Mouse (Mus musculus): ENCODE measurements around the gene Pde4d.
A peak's percentile ranks its signal among the peaks of the same experiment; 100 is the strongest.

Gene Pde4d

DNA sequence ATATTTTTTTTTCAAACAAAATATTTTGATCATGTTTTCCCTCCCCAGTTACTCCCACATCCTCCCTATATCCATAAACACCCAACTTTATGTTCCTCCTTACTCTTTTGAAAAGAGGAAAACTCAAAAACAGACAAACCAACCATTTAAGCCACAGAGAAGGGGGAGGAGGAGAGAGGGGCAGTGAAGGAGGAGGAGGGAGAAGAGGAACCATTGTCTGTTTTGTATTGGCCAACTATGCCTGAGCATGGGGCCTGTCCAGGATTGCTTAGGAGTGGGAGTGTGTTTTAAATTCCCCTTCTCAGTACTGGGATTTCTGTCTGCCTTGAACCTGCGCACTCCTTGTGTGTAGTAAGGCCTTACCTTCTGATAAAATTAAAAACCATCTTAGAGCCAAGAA, 531.4 kb downstream of the Pde4d start:
- DNase-seq (ENCODE audit: low read depth, low spot score) = no peak

DNA sequence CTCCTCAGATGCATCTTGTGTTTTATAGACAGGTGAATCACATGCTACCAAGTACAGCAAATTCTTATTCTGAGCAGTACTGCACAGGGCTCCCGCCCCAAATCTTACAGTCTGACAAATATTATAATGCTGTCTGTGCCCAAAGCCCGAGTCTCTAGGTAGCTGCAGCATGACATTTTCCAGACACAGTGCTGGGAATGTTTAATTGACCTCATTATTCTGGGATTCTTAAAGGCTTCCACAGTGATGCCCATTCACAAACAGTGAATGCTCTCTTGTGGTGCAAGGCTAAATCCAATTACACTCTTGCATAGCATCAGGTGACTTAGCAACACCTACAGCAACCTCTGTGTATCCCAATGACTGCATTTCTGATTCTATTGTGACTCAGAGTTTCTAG, 549.0 kb downstream of the Pde4d start:
- peak; percentile 39 for DNase-seq (ENCODE audit: low read depth, low spot score)

GRCm38 (mm10) chr13:109024703-109025102, 575.0 kb downstream of the Pde4d start:
- no peak for DNase-seq (ENCODE audit: low read depth, low spot score)

- DNase-seq (ENCODE audit: low read depth, low spot score) = no peak
Observed at GRCm38 (mm10) chr13:109047126-109047525, 597.4 kb downstream of the Pde4d start.

DNA sequence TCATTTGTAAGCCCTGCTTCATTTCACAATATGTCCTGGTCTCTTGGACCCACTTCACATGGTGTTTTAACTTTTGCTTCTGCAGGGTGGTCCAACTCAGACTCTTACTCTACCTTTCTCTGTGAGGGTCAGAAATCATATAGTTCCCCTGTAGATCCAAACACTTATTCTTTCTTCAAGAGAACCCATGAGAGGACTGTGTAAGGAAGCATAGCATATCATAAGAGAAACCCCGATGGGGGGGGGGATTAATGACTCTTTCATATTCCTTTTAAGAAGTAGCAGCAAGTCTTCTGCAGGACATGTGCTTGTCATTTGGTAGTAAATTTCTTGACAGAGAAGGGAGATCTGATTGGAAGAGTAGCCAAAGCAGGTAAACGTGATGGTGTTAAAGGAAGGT, 603.1 kb downstream of the Pde4d start:
- no peak for DNase-seq (ENCODE audit: low read depth, low spot score)

DNA sequence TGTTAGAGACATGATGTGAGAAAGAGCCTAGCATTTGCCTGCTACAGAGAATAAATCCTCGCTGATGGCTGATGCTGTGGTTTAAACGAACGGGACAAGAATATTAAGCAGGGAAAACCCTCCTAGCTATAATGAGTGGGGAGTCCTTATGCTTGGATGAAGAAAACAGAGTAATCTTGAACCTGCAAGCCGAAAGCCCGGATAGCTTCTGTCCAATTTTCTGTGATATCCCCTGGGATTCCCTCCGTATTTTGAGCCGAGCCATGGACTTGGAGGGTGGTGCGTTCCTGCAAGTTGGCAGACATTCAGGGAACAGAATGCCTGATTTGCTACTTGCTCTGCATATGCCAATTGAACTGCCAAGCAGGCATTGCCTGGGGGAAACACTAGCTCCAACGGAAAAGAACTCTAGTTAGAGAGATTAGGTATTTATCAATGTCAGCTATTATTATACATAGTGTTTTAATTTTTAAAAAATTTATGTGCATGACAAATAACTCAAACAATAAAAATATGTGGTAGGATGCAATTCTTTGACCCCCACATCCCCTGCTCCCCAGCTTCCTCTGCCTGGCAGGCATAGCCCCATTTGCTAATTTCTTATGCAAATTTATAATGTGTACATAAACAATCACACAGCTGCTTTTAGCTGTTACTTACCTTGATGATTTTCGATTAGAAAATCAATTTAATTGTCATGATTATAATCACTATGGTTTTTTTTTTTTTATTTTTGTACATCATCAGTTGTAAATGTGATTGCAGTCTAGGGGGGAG, 603.7 kb downstream of the Pde4d start:
- no peak for DNase-seq (ENCODE audit: low read depth, low spot score)

DNA sequence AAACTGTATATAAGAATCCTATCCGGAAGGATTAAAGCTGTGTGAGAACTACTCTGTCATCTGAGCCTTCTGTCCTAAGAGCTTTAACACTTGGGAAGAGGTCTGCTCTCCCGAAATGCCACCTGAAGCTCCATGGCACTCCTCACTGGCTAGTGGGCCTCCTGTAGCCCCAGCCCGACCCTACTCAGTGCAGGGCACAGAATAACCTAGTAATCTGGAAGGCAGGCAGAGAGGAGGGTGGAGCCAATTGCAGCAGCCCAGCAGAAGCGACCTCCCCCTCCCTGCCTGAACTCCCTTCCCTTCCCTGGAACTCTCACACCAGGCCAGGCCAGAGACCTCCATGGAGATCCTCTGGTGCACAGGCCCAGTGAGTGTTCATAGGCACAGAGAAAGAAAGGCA, 608.3 kb downstream of the Pde4d start:
- DNase-seq (ENCODE audit: low read depth, low spot score) = no peak

DNA sequence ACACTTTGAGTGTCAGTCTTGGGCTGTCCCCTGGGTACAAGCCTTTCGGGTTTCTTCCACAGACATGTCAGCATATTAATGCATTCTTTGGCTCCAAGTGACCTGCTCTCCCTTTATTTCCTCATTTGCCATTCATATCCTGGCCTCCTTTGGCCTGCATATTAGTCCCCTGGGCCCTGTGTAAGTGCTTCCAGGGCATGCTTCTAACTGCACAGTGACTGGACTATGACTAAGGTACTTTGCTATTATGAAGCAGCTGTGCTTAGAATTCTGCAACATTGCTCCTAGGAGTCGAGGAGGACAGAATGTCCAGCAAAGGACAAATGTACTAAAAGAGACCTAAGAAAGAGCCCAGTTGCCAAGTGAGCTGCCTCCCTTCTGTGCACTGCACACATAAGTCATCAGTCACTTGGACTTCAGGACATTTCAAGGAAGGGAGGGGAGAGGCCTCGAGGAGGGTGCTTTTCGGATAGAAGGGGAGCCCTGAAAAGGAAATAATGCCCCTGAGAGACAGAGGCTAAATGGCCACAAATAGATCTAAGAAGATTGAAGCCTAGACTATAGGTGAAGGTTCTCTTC, 616.9 kb downstream of the Pde4d start:
- DNase-seq (ENCODE audit: low read depth, low spot score) = no peak

- DNase-seq (ENCODE audit: low read depth, low spot score) = peak; percentile 72
Observed at GRCm38 (mm10) chr13:109068258-109069219, 618.8 kb downstream of the Pde4d start.

DNA sequence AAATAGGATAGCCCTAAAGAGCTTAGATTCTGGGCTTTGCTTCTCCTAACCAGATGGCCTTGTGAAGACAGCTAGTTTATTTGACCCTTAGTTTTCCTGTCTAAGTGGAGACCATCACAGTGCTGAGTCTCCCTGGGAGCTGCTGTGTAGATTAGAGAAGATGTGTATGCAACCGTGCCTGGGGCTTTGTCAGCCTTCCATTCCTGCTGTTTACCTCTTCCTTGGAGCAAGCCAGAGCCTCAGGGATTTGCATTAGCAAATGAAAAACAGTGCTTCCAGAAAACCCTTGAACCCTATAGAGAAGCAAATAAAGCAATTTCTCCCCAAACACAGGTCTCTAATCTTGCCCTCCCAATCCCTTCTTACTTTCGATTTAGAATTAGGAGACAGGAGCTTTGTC, 623.6 kb downstream of the Pde4d start:
- DNase-seq (ENCODE audit: low read depth, low spot score) = no peak

DNA sequence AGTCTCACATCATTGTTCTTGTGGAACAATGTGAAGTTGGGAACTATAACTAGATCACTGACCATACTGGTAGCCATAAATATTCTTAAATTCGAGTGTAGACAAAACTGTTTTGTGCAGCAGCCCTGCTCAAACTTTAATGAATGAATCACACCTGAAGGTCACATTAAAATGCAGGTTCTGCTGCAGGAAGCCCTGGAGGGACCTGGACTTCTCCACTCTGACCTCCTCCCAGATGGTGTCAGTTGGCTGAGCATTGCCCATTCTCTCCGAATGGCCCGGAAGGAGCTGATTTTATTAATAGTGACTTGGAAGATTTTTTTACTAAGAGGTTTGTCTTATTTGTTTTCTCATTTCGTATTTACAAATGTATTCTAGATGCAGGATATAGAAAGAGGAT, 624.3 kb downstream of the Pde4d start:
- DNase-seq (ENCODE audit: low read depth, low spot score) = peak; percentile 57

- no peak for DNase-seq (ENCODE audit: low read depth, low spot score)
Observed at GRCm38 (mm10) chr13:109092654-109093053, 642.9 kb downstream of the Pde4d start.

DNA sequence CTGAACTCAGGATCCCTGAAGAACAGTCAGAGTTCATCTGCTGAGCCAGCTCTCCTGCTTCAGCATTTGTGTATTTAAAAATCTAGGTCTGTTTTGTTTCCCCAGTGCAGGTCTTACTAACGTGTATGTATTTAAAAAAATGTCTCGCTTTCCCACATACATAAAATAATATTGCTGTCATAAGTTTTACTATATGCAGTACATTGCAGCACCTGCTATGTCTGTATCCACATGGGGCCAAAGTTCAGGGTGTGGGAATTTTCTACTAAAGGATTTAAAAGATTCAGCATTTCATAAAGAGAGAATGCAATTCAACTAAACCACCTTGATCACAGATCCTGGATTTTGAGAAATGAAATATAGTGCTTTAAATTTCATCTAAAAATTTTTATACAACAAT, 646.9 kb downstream of the Pde4d start:
- no peak for DNase-seq (ENCODE audit: low read depth, low spot score)

DNA sequence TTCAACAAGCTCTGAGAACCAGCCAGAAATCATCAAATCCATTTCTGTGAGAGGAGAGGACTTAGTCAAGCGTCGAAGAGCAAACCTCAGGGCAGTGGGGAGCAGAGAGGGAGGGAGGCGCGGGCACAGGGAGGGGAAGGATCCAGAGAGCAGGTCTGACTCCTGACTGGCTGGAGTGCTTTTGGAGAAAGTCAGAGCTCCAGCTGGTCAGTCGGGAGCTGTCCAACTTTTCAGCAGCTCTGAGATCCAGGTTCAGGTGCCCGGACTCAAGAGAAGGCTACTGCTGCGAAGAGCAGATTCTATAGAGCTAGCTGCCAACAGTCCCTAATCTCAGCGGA, 666.2 kb downstream of the Pde4d start:
- peak; percentile 84 for DNase-seq (ENCODE audit: low read depth, low spot score)

DNA sequence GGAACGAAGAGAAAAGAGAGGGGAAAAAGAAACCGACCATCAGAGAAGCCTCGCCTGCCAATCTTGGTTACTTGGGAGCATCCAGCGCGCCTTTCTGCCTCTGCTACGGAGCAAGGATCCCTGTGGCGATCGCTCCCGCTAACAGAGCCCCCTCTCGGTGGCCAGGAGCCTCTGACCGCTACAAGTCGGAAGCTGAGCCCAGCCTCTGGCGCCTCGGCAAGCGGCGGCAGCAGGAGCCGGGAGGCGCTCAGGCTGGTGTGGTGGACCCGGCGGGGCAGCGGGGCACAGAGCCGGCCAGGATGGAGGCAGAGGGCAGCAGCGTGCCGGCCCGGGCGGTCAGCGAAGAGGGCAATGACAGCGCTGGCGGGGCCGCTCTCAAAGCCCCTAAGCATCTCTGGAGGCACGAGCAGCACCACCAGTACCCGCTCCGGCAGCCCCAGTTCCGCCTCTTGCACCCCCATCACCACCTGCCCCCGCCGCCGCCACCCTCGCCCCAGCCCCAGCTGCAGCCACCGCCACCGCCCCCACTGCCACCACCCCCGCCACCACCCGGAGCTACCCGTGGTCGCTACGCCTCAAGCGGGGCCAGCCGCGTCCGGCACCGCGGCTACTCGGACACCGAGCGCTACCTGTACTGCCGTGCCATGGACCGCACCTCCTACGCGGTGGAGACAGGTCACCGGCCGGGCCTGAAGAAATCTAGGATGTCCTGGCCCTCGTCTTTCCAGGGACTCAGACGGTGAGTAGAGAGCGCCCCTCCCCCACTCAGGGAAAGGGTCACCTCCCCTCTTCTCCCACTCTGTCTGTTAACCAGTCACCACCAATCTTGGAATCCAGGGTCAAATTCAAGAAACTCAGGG, 666.8 kb downstream of the Pde4d start:
- no peak for DNase-seq (ENCODE audit: low read depth, low spot score)

GRCm38 (mm10) chr13:109117210-109117791, 667.6 kb downstream of the Pde4d start:
- peak; percentile 27 for DNase-seq (ENCODE audit: low read depth, low spot score)

GRCm38 (mm10) chr13:109118296-109118800, 668.6 kb downstream of the Pde4d start:
- DNase-seq (ENCODE audit: low read depth, low spot score) = no peak

- DNase-seq (ENCODE audit: low read depth, low spot score) = no peak
Observed at GRCm38 (mm10) chr13:109121867-109122266, 672.1 kb downstream of the Pde4d start.

GRCm38 (mm10) chr13:109136405-109136804, 686.7 kb downstream of the Pde4d start:
- no peak for DNase-seq (ENCODE audit: low read depth, low spot score)

GRCm38 (mm10) chr13:109158703-109159102, 709.0 kb downstream of the Pde4d start:
- DNase-seq (ENCODE audit: low read depth, low spot score) = no peak
